Mouse (Mus musculus): Measurements from ENCODE around the gene Sesn3.

The Sesn3 gene

GRCm38 (mm10) chr9:14380386-14381285 is 105.8 kb downstream of the Sesn3 start:
- in situ Hi-C loops (cut with MboI; ENCODE audit: low pct_unique_long_range_greater_than_20kb in 1 of 2, low sequenced_read_pairs in 2 of 2, unreplicated experiment in 1 of 2) = no loop called here

DNA sequence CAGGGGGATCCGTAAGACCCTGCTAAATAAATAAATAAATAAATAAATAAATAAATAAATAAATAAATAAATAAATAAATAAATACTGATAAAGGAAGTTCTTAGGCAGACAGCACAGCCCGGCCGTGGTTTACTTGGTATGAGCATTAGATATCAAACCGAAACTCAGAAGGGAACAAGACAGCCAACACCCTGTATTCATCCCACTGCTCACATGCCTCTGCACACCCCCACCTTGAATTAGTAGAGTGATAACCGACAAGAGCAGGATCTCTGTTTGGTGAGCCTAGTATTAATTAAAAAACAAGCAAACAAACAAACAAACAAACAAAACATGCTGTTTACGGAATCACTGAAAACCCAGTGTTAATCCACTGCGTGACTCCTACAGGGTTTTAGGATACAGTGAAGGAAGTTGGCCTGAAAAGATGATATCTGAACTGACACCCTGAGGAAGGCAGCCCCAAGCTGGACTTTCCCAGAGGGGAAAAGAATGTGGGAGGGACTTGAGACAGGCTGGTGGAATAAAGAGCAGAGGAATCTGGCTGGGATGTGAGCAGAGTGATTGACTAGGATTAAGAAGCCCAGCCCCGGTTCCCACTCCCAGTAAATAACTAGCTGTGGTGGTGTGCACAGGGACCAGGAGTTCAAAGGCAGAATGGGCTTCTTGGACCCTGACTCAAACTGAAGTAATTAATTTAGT is 106.6 kb downstream of the Sesn3 start, which contains the start of gene Endod1:
Gene Endod1 (minus strand): TSS at position 155 of the 703 bp plus-strand sequence.
- in situ Hi-C loops (cut with MboI; ENCODE audit: low pct_unique_long_range_greater_than_20kb in 1 of 2, low sequenced_read_pairs in 2 of 2, unreplicated experiment in 1 of 2) = no loop called here

DNA sequence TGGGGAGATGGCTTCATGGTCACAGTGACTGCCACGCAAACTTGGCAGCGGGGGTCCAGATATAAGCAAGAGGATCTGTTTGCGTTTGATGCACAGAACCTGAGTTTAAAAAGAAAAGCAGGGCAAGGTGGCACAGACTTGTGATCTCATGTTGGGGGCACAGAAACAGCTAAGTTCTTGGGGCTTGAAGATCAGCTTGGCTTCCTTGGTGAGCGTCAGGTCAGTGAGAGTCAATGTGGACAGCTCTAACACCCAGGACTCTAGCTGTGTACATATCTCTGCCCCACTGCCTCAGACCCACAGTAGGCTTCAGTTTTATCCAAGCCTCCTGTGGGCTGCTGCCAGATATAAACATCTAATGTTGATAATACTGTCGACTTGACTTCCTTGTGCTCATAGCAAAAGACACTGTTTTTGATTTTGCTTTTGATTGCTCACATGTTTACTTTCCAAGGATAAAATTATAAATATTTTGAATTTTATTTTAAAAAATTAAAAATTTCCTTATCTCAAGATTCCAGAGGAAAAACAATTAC is 107.5 kb downstream of the Sesn3 start:
- in situ Hi-C loops (cut with MboI; ENCODE audit: low pct_unique_long_range_greater_than_20kb in 1 of 2, low sequenced_read_pairs in 2 of 2, unreplicated experiment in 1 of 2) = no loop called here

Measured in mouse embryonic stem cell (cell line).